Mouse (Mus musculus): ENCODE data around the gene Sh3tc1.

Gene Sh3tc1

DNA sequence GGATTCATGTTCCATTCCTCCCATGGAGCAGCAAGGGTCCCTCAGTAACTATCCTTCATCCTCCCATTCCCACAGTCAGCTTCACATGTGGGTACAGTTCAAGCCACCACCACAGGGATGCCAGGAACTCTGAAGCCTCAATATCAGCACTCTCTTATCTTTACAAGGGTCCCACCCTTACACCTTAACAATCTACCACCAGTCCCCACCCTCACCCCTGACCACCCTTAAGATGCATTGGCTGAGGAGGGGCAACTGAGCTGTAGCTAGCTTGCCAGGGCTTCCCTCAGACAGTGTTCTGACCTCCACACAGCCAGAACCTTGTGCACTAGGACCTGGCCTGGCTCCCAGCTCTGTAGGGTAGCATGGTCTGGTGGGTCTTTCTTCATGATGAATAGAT lies 20.4 kb downstream of the Sh3tc1 start:
- no peak for DNase-seq

GRCm38 (mm10) chr5:35718817-35719216 lies 21.0 kb downstream of the Sh3tc1 start:
- DNase-seq = no peak

GRCm38 (mm10) chr5:35717946-35718345 lies 21.8 kb downstream of the Sh3tc1 start:
- DNase-seq = peak; percentile 68

- no peak for DNase-seq
Measured at GRCm38 (mm10) chr5:35717455-35717854, 22.3 kb downstream of the Sh3tc1 start.

DNA sequence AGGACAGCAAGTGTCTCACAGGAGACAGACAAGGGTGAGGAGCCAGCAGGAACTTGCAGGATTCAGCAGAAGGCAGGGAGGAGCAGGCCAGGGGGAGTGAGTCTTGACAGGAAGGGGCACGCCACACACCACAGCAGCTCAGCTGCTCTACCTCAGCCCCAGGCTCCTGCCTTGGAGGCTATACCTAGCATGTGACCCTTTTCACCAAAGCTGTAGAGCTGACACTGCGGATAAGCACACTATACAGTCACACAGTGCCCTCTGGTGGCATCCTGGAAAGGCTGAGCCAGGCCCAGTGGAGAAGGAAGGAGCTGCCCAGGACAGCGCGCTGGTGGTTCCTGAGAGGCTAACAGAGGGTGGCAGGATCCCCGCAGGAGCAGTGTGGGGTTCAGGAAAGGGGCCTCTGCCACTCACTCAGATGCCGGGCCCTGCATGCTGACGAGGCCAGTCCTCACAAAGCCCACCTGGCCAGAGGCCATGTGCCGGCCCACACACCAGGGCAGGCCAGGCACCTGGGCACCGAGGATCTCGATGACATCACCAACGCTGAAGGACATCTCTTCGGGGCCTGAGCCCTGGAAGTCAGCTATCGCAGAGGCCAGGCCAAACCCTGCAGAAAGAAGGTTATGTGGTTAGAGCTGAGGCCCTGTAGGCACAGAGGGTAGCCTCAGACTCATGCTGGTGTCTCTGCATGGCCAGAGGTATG lies 26.0 kb downstream of the Sh3tc1 start:
- peak; percentile 78 for DNase-seq

GRCm38 (mm10) chr5:35712517-35712916 lies 27.3 kb downstream of the Sh3tc1 start:
- DNase-seq = no peak

- DNase-seq = peak; percentile 50
Measured at GRCm38 (mm10) chr5:35710931-35711330, 28.9 kb downstream of the Sh3tc1 start.

DNA sequence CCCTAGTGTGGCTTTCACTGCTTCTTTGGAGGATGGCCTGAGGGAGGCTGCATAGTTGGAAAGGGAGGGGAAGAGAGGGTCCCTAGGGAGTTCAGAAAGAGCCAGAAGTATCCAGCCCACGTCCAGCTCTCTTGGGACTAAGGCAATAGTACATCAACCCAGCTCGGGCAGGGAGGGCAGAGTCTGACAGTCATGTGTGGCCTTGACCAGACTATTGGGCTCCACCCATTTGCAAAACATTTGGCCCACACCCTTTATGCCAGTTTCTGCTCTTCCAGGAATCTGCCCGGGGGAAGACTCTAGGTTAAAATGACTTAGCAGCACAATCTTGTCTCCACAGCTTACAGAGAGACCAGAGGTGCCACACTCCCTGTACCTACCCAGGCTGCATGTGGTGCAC lies 29.3 kb downstream of the Sh3tc1 start:
- DNase-seq = no peak

DNA sequence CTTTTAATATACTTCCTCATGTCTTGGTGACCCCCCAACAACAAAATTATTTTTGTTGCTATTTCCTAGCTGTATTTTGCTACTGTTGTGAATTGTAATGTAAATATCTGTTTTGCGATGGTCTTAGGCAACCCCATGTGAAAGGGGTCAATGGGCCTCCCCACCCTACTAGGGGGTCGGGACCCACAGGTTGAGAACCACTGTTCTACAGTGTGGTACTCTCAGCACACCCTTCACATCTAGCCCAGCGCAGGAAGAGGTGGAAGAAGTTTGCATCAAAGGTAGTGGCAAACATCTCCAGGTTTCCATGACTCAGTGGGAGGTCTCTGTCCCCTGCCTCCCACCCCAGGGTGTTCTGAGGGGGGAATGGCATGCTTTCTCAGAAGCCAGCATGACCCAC lies 34.4 kb downstream of the Sh3tc1 start:
- DNase-seq = no peak

DNA sequence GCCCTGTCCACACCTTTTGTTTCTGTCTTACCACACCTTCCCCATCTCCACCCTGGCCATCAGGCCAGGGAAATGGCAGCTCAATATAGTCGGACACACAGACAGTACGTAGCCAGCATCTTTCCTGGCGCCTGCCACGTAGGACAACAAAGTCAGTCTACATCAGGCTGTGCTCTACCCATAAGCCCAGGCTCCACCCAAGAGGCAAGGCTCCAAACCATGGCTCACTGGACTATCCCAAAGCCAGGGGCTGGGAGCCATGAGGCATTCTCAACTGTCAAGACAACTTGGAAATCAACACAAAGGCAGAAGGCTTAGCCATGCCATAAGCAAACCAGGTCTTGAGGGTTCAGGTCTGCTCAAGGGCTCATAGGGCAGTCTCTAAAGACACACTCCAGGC lies 36.0 kb downstream of the Sh3tc1 start:
- no peak for DNase-seq

DNA sequence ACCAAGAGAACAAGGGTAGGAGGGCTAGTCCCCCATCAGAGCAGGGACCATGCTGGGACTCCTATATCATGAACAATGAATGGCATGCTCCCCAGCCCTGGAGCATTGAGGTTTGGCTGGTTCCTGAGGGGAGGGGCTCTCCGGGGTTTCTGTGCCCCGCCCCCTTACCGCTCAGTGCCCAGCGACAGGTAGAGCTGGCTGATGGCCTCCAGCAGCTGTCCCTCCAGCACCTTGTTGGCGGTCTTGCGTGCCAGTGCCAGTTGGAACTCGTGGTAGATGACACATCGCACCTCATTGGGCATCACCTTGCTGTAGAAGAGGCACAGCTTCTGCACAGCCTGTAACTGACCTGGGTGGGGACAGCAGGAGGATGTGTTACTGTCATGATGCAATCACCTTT lies 36.6 kb downstream of the Sh3tc1 start:
- no peak for DNase-seq

DNA sequence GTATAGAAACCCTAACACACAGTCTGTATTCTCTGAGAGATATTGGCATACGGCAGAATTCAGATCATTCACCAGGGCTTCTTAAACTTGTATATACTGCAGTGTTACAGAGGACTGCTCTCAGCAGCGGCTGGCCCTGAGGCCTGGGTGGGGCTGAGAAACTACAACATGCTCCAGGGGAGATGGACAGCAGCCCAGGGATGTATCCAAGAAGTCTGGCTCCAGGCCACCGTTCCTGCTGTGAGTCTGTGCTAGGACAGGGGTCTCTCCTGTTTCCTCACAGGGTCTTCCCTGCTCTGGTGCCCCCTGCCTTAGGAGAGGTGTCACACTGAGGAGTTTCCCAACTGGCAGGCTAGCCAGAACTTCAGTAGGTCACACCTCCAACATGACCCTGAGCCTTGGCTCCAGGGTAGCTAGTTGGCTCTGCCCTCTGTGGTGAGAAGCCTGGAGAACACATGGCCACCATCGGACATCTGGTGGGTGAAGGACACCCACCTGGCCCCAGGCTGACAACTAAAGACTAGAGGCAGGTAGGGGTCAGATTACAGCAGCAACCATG lies 37.1 kb downstream of the Sh3tc1 start:
- no peak for DNase-seq

DNA sequence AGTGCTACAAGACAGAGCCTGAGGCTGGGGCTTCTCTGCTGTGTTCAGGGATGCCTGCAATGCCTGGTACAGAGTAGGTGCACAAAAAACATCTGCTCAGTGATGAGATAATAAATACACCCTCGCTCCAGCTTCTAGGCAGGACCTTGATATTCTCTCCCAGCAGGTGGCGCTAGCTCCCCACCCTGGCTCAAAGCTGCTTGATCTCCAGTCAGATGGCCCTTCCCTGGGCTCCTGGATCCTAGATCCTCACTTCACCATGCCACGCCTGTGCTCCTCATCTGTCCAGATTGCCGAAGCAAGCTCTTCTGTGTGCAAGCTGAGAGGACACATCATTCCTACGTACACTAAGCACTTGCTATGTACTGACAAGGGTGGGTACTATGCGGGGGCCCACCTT lies 38.7 kb downstream of the Sh3tc1 start:
- DNase-seq = peak; percentile 79

- DNase-seq = peak; percentile 49
Measured at GRCm38 (mm10) chr5:35695815-35696214, 44.0 kb downstream of the Sh3tc1 start.

- no peak for DNase-seq
Measured at GRCm38 (mm10) chr5:35693638-35694037, 46.1 kb downstream of the Sh3tc1 start.

- no peak for DNase-seq
Measured at GRCm38 (mm10) chr5:35691246-35691645, 48.5 kb downstream of the Sh3tc1 start.

DNA sequence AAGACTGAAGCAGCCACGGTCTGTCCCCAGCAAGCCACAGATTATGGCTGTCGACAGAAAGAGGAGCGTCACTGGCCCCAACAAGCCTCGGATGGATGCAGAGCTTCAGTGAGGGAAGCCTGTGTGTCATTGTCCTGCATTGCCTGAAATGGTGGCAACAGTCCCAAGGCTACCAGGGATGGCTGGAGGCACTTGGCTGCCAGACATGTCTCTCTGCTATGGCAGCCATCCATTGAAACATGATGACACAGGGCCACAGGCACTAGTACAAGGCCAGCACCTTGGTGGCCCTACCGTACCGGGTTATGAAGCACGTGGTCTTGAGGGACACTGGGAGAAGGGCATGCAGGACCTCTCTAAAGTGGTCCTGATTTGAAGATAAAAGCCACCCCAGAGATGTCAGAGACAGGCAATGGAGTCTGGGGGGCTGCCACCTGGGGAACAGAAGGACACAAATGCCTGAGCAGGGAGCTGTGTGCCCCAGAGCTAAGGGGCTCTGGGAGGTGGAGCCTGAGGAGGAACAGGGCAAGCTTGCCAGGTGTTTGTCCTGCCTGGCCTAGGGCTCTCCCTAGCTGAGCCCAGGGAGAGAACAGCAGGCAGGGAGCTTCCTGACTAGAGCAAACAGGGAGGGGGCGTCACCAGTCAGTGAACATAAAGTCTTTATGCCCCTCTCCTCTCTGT lies 49.2 kb downstream of the Sh3tc1 start:
- DNase-seq = no peak

DNA sequence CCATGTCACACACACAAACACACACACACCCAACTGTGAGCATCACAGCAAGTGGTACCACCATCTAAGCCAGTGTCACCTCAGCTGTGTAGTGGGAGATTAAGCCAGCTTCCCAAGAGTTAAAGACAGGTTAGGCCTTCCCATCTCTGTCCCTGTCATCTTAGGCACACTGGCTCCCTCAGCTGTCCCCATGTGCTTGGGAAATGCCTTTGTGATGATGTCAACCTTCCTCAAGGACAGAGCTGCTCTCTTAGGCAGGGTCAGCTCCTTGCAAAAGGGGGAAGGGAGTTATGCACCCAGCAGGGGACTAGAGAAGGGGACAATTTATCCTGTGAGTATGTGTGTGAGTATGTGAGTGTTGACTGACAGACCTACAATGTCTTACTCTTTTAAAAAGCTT lies 50.4 kb downstream of the Sh3tc1 start:
- DNase-seq = no peak

- DNase-seq = no peak
Measured at GRCm38 (mm10) chr5:35688851-35689250, 50.9 kb downstream of the Sh3tc1 start.

GRCm38 (mm10) chr5:35687098-35687497 lies 52.7 kb downstream of the Sh3tc1 start:
- no peak for DNase-seq

DNA sequence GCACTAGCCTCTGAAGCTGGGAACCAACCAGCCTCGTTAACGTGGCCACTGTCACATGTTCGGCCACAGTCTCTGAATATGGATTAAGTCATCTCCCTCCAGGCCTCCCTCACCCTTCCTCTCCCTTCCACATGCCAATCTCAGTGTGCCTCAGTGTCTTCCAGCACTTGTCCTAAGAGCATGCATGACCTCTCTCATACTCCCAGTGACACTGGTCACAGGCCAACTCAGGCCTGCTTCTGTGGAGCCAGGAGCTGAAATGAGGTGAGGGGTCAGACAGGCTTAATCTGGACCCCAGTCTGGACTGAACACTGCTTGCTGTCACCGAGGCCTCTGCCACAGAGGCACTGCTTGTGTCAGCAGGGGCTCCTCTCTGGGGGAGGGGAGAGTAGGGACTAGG lies 53.5 kb downstream of the Sh3tc1 start:
- DNase-seq = no peak

GRCm38 (mm10) chr5:35685079-35685478 lies 54.7 kb downstream of the Sh3tc1 start:
- DNase-seq = no peak

GRCm38 (mm10) chr5:35680958-35681357 lies 58.8 kb downstream of the Sh3tc1 start:
- DNase-seq = peak; percentile 73

All from kidney, postnatal 14 days (tissue).